In the genomic region with DNA sequence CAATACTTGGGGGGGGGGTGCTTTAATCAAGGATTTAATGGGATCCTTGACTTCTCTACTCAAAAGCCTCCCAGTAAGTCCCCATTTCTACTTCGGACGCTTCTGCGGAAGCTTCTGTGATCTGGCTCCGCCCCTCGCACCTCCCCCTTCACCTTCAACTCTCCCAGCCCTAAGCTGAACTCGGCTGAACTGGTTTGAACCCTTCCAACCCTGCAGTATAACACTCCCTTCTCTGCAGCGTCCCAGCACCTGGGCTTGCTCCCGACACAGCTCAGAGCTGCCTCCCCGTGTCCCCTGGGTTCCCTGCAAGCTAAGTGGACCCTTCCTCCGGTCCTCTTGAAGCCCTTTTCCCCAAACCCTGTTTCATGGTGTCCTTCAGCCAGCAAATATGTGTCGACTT, we compare ENCODE assay signal across 7 mouse cellular contexts.
DNase-seq lines count a peak whose midpoint lies in the region; ATAC-seq and TF ChIP-seq lines count a peak whose summit lies in the region.

No protein-coding gene starts in this region.

- peak; percentile 16; the same call in 1 of the 2 replicates for TF ChIP-seq CTCF in cortical plate, adult 2 months (IDR thresholded peaks at IDR 0.05; ENCODE audit: extremely low read depth, insufficient read depth, low read length)
- TF ChIP-seq CTCF in heart, adult 2 months (IDR thresholded peaks at IDR 0.05) = peak; percentile 73
- TF ChIP-seq CTCF in lung, adult 2 months (IDR thresholded peaks at IDR 0.05; ENCODE audit: insufficient read depth, low read length) = peak; percentile 44; the same call in 1 of the 2 replicates

- H3K4me3 ChIP-seq in cortical plate, adult 2 months (ENCODE audit: insufficient read depth, low read length) = no peak overlapping the region
- H3K4me3 ChIP-seq in heart, adult 2 months = peak overlapping the region; percentile 25
- no peak overlapping the region for H3K4me3 ChIP-seq in lung, adult 2 months (replicated peaks; ENCODE audit: extremely low read depth, low read depth, low read length)

- H3K27me3 ChIP-seq in heart, adult 2 months (ENCODE audit: control insufficient read depth, insufficient read depth, low read length) = no peaks in the 10 kb centered on the region

- no peak for TF ChIP-seq POLR2A in cortical plate, adult 2 months (IDR thresholded peaks at IDR 0.05; ENCODE audit: extremely low read depth, insufficient read depth, low read length)
- peak; percentile 72 for TF ChIP-seq POLR2A in heart, adult 2 months (IDR thresholded peaks at IDR 0.05; ENCODE audit: insufficient read depth, low read depth, low read length)
- TF ChIP-seq POLR2A in lung, adult 2 months (IDR thresholded peaks at IDR 0.05; ENCODE audit: borderline replicate concordance, extremely low read depth, low read depth, low read length) = peak; percentile 27; the same call in 1 of the 2 replicates

- H3K4me1 ChIP-seq in cortical plate, adult 2 months (ENCODE audit: control insufficient read depth, insufficient read depth, low read length) = peaks cover 7% of the 10 kb centered on the region
- peaks cover 43% of the 10 kb centered on the region for H3K4me1 ChIP-seq in heart, adult 2 months (ENCODE audit: control insufficient read depth, insufficient read depth, low read length)
- H3K4me1 ChIP-seq in lung, adult 2 months (ENCODE audit: control insufficient read depth, insufficient read depth, low read length) = peaks cover 20% of the 10 kb centered on the region

- DNase-seq in heart, adult 2 months = peak; percentile 80 to 85
- DNase-seq in kidney, adult 11 months = peak; percentile 93
- DNase-seq in lung, adult 2 months = peak; percentile 65
- DNase-seq in skeletal muscle tissue, adult 2 months (ENCODE audit: low read depth, low spot score) = peak; percentile 72
- DNase-seq in left cerebral cortex, postnatal 4 days = no peak

- TF ChIP-seq EP300 in heart, adult 2 months (IDR thresholded peaks at IDR 0.05; ENCODE audit: insufficient read depth, low read depth, low read length) = peak; percentile 90; the same call in 1 of the 2 replicates

- no peak overlapping the region for H3K27ac ChIP-seq in cortical plate, adult 2 months (ENCODE audit: insufficient read depth, low read length)
- peak overlapping the region; percentile 88 for H3K27ac ChIP-seq in heart, adult 2 months

- 2% methylated on average over 11 of the region's 11 CpGs for WGBS in heart, adult 2 months
- WGBS in lung, adult 2 months = 6% methylated on average over 11 of the region's 11 CpGs

- no peaks in the 10 kb centered on the region for H3K79me2 ChIP-seq in heart, adult 2 months (replicated peaks; ENCODE audit: control insufficient read depth, insufficient read depth, low read length)

- peaks cover 21% of the 10 kb centered on the region for H3K36me3 ChIP-seq in heart, adult 2 months (ENCODE audit: control insufficient read depth, insufficient read depth, low read length)

- peak; percentile 69 for ATAC-seq in activated CD4-positive, CD25-positive, alpha-beta regulatory T cell, adult 4 months

- H3K9ac ChIP-seq in heart, adult 2 months (ENCODE audit: low read depth, low read length) = peak overlapping the region; percentile 4

- intact Hi-C loops in heart, adult 2 months (cut with DNase I) = loop anchor here (1.0 to 10.0 kb wide), 3 partner anchors 36 to 244 kb away; no protein-coding TSS in a partner anchor
- intact Hi-C loops in left cerebral cortex, postnatal 4 days (cut with DNase I) = no loop called here

Comparison
In these comparisons a context has a peak if more than half of its experiments do, and no peak if none do; other contexts are left out.
1. CTCF ChIP-seq: peak in every context shown above with its lines; median percentile 73 in heart, adult 2 months; 44 in lung, adult 2 months; 16 in cortical plate, adult 2 months.